In genomic region chr17:8370634-8371229, GRCm38 (mm10) we compare ENCODE assay signal across 11 mouse cellular contexts. TPM values are rescaled to one million over a fixed set of nuclear protein-coding genes. Genes with fewer than 3 reads are reported as not detected.
A peak's percentile ranks its signal among the peaks of the same experiment; 100 is the strongest.
DNase-seq lines count a peak whose midpoint lies in the region; ATAC-seq lines count a peak whose summit lies in the region.
"Had no signal": no experiment of that assay in that cellular context is flagged by ENCODE, and none has a peak within 500 bp of the region (broad histone marks: within the 10 kb centered on the region; RNA-seq: fewer than 3 reads in every experiment).

No protein-coding gene starts in this region.

- peak; percentile 37 for DNase-seq in right cerebral cortex, postnatal 14 days
- no peak for DNase-seq in right cerebral cortex, adult 2 months (ENCODE audit: low spot score in 2 of 2)
- peak; percentile 73 for DNase-seq in forebrain, embryonic 14.5 days (ENCODE audit: low spot score)
- DNase-seq in adrenal gland, postnatal 25 days, result no peak
- no peak for DNase-seq in ovary, postnatal 10 days (ENCODE audit: low spot score)
- no peak for DNase-seq in left cerebral cortex, adult 9 months (ENCODE audit: low spot score in 2 of 2)
- DNase-seq: cerebellum, adult 9-11 months; heart, postnatal 36 days; lung, adult 18-20 months had no signal

- H3K36me3 ChIP-seq in forebrain, embryonic 14.5 days (ENCODE audit: control insufficient read depth, insufficient read depth, low read length), result no peaks in the 10 kb centered on the region
- no peaks in the 10 kb centered on the region for H3K36me3 ChIP-seq in midbrain, embryonic 12.5 days

- H3K27ac ChIP-seq in forebrain, embryonic 14.5 days (ENCODE audit: low read depth, low read length), result peak overlapping the region; percentile 93
- peak overlapping the region; percentile 98 for H3K27ac ChIP-seq in midbrain, embryonic 12.5 days (replicated peaks)

- 17% methylated on average over 13 of the region's 13 CpGs for WGBS in forebrain, embryonic 14.5 days
- 19% methylated on average over 13 of the region's 13 CpGs for WGBS in midbrain, embryonic 12.5 days

- H3K9me3 ChIP-seq in forebrain, embryonic 14.5 days (replicated peaks; ENCODE audit: control insufficient read depth, low read length), result no peaks in the 10 kb centered on the region
- no peaks in the 10 kb centered on the region for H3K9me3 ChIP-seq in midbrain, embryonic 12.5 days

- ATAC-seq in forebrain, embryonic 14.5 days, result no peak
- ATAC-seq in midbrain, embryonic 12.5 days (ENCODE audit: low FRiP score, low read depth), result no peak
- no peak for ATAC-seq in CD4-positive, CD25-positive, alpha-beta regulatory T cell, adult 4 months

- H3K27me3 ChIP-seq in forebrain, embryonic 14.5 days (replicated peaks; ENCODE audit: control insufficient read depth, insufficient read depth, low read length), result no peaks in the 10 kb centered on the region
- no peaks in the 10 kb centered on the region for H3K27me3 ChIP-seq in midbrain, embryonic 12.5 days

- peak overlapping the region; percentile 5; the same call in 1 of the 2 replicates for H3K4me2 ChIP-seq in forebrain, embryonic 14.5 days (ENCODE audit: low read length)
- 0 out of 2 replicates have a peak overlapping the region, but pooled peaks have one; percentile 11 for H3K4me2 ChIP-seq in midbrain, embryonic 12.5 days (replicated peaks)

- H3K4me1 ChIP-seq in forebrain, embryonic 14.5 days (ENCODE audit: control insufficient read depth, insufficient read depth, low read length), result peaks cover 46% of the 10 kb centered on the region
- peaks cover 77% of the 10 kb centered on the region for H3K4me1 ChIP-seq in midbrain, embryonic 12.5 days

- H3K9ac ChIP-seq in forebrain, embryonic 14.5 days (ENCODE audit: low read length), result peak overlapping the region; percentile 73; the same call in 1 of the 2 replicates
- H3K9ac ChIP-seq in midbrain, embryonic 12.5 days (replicated peaks), result peak overlapping the region; percentile 31; the same call in 1 of the 2 replicates

- H3K4me3 ChIP-seq in forebrain, embryonic 14.5 days (ENCODE audit: low read depth, low read length), result no peak overlapping the region
- no peak overlapping the region for H3K4me3 ChIP-seq in midbrain, embryonic 12.5 days

RNA-seq across cellular contexts. Expression of gene T2, which starts 14.9 kb away (rescaled TPM):
- 0.35 and 0.51 TPM in 2 replicates for polyA plus RNA-seq in forebrain, embryonic 14.5 days (2014; fragmentation: Nextera tagmentation; extraction: Ambion mirVana)
- polyA plus RNA-seq in midbrain, embryonic 12.5 days (2016; fragmentation: Nextera tagmentation; extraction: Ambion mirVana), result 0.71 TPM in 1 of 2 replicates, not detected in the other
- polyA plus RNA-seq in CD4-positive, CD25-positive, alpha-beta regulatory T cell, adult 4 months (2017; shearing (Covaris generic)), result 1 to 10 TPM in 1 of 2 experiments, under 1 TPM in 1; 0.51 to 2.7 TPM
- total RNA-seq in adrenal gland, postnatal 25 days (2021), result not detected in 2 replicates

RNA-seq across cellular contexts. Expression of gene Prr18, which starts 33.5 kb away (rescaled TPM):
- polyA plus RNA-seq in forebrain, embryonic 14.5 days (2014; fragmentation: Nextera tagmentation; extraction: Ambion mirVana), result 9.7 and 10.8 TPM in 2 replicates
- 3.9 and 4.1 TPM in 2 replicates for polyA plus RNA-seq in midbrain, embryonic 12.5 days (2016; fragmentation: Nextera tagmentation; extraction: Ambion mirVana)
- not detected for polyA plus RNA-seq in CD4-positive, CD25-positive, alpha-beta regulatory T cell, adult 4 months (2017; shearing (Covaris generic))
- 0.43 and 0.95 TPM in 2 replicates for total RNA-seq in adrenal gland, postnatal 25 days (2021)

RNA-seq across cellular contexts. Expression of gene Sft2d1, which starts 59.8 kb away (rescaled TPM):
- 155 and 159 TPM in 2 replicates for polyA plus RNA-seq in forebrain, embryonic 14.5 days (2014; fragmentation: Nextera tagmentation; extraction: Ambion mirVana)
- polyA plus RNA-seq in midbrain, embryonic 12.5 days (2016; fragmentation: Nextera tagmentation; extraction: Ambion mirVana), result 104 TPM in 2 replicates
- polyA plus RNA-seq in CD4-positive, CD25-positive, alpha-beta regulatory T cell, adult 4 months (2017; shearing (Covaris generic)), result 100 to 1,000 TPM; 129 to 135 TPM
- 50.8 and 67.0 TPM in 2 replicates for total RNA-seq in adrenal gland, postnatal 25 days (2021)

Comparison
In these comparisons a context has a peak if more than half of its experiments do, and no peak if none do; other contexts are left out.
1. DNase-seq: peak in right cerebral cortex, postnatal 14 days (single experiment) and forebrain, embryonic 14.5 days (single experiment); none in right cerebral cortex, adult 2 months (0 of 2), adrenal gland, postnatal 25 days (single experiment), ovary, postnatal 10 days (single experiment) and left cerebral cortex, adult 9 months (0 of 2).